Mouse (Mus musculus) forebrain, embryonic 14.5 days (tissue): ENCODE results near the gene Capn12. TPM values are rescaled to one million over a fixed set of nuclear protein-coding genes. Genes with fewer than 3 reads are reported as not detected.
"Not testable (repeated sequence)": the region's sequence is repeated elsewhere in the genome, so short reads cannot be mapped to it uniquely, and the experiment has no call there.

Experiments
- ATAC-seq: fragments of 200-750 bp; cut with Nextera tagmentation; 2 replicates; pipeline ENCODE4 v1.8.0; 2017; ENCODE audit warnings: mild to moderate bottlenecking, moderate library complexity
- DNase-seq: peaks from one replicate; pipeline ENCODE4 v3.0.0-alpha.2; 2015; ENCODE audit warnings: low spot score
- H3K27ac ChIP-seq: fragments of 300-500 bp; sonication (generic); 2 replicates; pipeline ENCODE4 v1.5.1; 2014; ENCODE audit warnings: low read depth, mild to moderate bottlenecking, control low read depth, low read length, moderate library complexity
- H3K27me3 ChIP-seq: fragments of 300-500 bp; sonication (generic); replicated peaks from 2 replicates; pipeline ENCODE4 v1.6.1; 2014; ENCODE audit warnings: low read length, control low read depth, mixed read lengths; ENCODE audit not compliant: control insufficient read depth, insufficient read depth
- H3K36me3 ChIP-seq: fragments of 300-500 bp; sonication (generic); 2 replicates; pipeline ENCODE4 v1.6.1; 2014; ENCODE audit warnings: low read length, control low read depth; ENCODE audit not compliant: control insufficient read depth, insufficient read depth
- H3K4me1 ChIP-seq: fragments of 300-500 bp; sonication (generic); 2 replicates; pipeline ENCODE4 v1.6.1; 2014; ENCODE audit warnings: antibody characterized with exemption, low read length, control low read depth; ENCODE audit not compliant: control insufficient read depth, insufficient read depth
- H3K4me2 ChIP-seq: fragments of 300-500 bp; sonication (generic); 2 replicates; pipeline ENCODE4 v1.6.1; 2014; ENCODE audit warnings: mild to moderate bottlenecking, control low read depth, low read length
- H3K4me3 ChIP-seq: fragments of 300-500 bp; sonication (generic); 2 replicates; pipeline ENCODE4 v1.5.1; 2014; ENCODE audit warnings: low read depth, low read length, control low read depth
- H3K9ac ChIP-seq: fragments of 300-500 bp; sonication (generic); 2 replicates; pipeline ENCODE4 v1.6.1; 2014; ENCODE audit warnings: mild to moderate bottlenecking, low read length, control low read depth, moderate library complexity
- H3K9me3 ChIP-seq: fragments of 300-500 bp; sonication (generic); replicated peaks from 2 replicates; pipeline ENCODE4 v1.6.1; 2016; ENCODE audit warnings: low read length, control low read depth, mixed read lengths; ENCODE audit not compliant: control insufficient read depth
- WGBS: fragments of 180-500 bp; shearing (Covaris S2); extraction: QIAGEN DNeasy Blood & Tissue Kit; methylation state at CpG from one replicate; pipeline ENCODE4 v1.1.7; 2014; 5-methylcytosine and 5-hydroxymethylcytosine counted together
- polyA plus RNA-seq: library from polyadenylated mRNA; unstranded; fragments of >200 nt; fragmentation: Nextera tagmentation; extraction: Ambion mirVana; gene quantifications from 2 replicates; pipeline ENCODE4 v1.2.1, GENCODE M21; 2014

Gene Capn12
- polyA plus RNA-seq, 1 experiment from 2014 or later: 0.11 TPM

- Histone ChIP-seq H3K36me3 (no peaks in the 10 kb centered on the region), H3K4me1 (no peaks in the 10 kb centered on the region), H3K9ac (no peak overlapping the region), H3K27me3 (no peaks in the 10 kb centered on the region), H3K9me3 (no peaks in the 10 kb centered on the region), H3K27ac (no peak overlapping the region), H3K4me3 (no peak overlapping the region), H3K4me2 (no peak overlapping the region)
- 89% methylated on average over 24 of the region's 24 CpGs for WGBS
- ATAC-seq: no peak
- no peak for DNase-seq
Measured at GRCm38 (mm10) chr7:28870901-28871664, 10.1 kb upstream of the Capn12 start.

GRCm38 (mm10) chr7:28874565-28874964 lies 6.7 kb upstream of the Capn12 start:
- H3K9ac ChIP-seq: no peak overlapping the region
- H3K4me1 ChIP-seq: no peaks in the 10 kb centered on the region
- no peak overlapping the region for H3K4me2 ChIP-seq
- WGBS: 79% methylated on average over 2 of the region's 2 CpGs
- no peak for ATAC-seq
- no peaks in the 10 kb centered on the region for H3K36me3 ChIP-seq
- no peak for DNase-seq
- no peaks in the 10 kb centered on the region for H3K27me3 ChIP-seq
- H3K4me3 ChIP-seq: no peak overlapping the region
- H3K9me3 ChIP-seq: no peaks in the 10 kb centered on the region
- no peak overlapping the region for H3K27ac ChIP-seq

DNA sequence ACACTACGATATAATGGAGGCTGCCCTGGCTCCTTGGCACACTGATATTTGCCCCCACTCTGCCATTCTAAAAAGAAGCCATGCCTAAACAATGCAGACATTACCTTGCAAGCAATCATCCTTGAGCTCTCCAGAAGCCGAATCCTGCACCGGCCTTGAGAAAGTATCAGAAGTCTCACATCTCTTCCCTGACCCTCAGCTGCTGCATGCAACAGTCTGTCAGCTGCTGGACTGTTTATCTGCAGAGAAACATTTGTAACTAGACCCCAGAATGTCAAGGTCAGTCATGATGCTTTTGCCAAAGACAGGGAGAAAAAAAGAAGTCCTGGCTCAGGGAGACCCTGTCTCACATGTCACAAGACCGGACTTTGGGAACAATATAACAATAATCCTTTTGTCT lies 5.1 kb upstream of the Capn12 start:
- no peaks in the 10 kb centered on the region for H3K36me3 ChIP-seq
- DNase-seq (no peak), ATAC-seq (no peak)
- no peak overlapping the region for H3K27ac ChIP-seq
- 78% methylated on average over 4 of the region's 4 CpGs for WGBS
- no peak overlapping the region for H3K4me3 ChIP-seq
- no peaks in the 10 kb centered on the region for H3K27me3 ChIP-seq
- H3K9ac ChIP-seq: no peak overlapping the region
- H3K9me3 ChIP-seq: no peaks in the 10 kb centered on the region
- H3K4me1 ChIP-seq: no peaks in the 10 kb centered on the region
- H3K4me2 ChIP-seq: no peak overlapping the region

GRCm38 (mm10) chr7:28877155-28877554 lies 4.1 kb upstream of the Capn12 start:
- WGBS: 93% methylated on average over 7 of the region's 7 CpGs
- H3K4me2 ChIP-seq: no peak overlapping the region

GRCm38 (mm10) chr7:28877856-28878255 lies 3.4 kb upstream of the Capn12 start:
- Histone ChIP-seq H3K27ac (no peak overlapping the region), H3K27me3 (no peaks in the 10 kb centered on the region), H3K4me3 (no peak overlapping the region), H3K9ac (no peak overlapping the region), H3K4me2 (no peak overlapping the region), H3K36me3 (no peaks in the 10 kb centered on the region), H3K9me3 (no peaks in the 10 kb centered on the region), H3K4me1 (no peaks in the 10 kb centered on the region)
- no peak for ATAC-seq
- no peak for DNase-seq
- 81% methylated on average over 4 of the region's 4 CpGs for WGBS

More at GRCm38 (mm10) chr7:28877155-28877554, 4.1 kb upstream of the Capn12 start:
- ATAC-seq: no peak
- Histone ChIP-seq H3K9me3 (no peaks in the 10 kb centered on the region), H3K4me3 (no peak overlapping the region), H3K4me1 (no peaks in the 10 kb centered on the region), H3K9ac (no peak overlapping the region), H3K27ac (no peak overlapping the region), H3K36me3 (no peaks in the 10 kb centered on the region), H3K27me3 (no peaks in the 10 kb centered on the region)
- no peak for DNase-seq

DNA sequence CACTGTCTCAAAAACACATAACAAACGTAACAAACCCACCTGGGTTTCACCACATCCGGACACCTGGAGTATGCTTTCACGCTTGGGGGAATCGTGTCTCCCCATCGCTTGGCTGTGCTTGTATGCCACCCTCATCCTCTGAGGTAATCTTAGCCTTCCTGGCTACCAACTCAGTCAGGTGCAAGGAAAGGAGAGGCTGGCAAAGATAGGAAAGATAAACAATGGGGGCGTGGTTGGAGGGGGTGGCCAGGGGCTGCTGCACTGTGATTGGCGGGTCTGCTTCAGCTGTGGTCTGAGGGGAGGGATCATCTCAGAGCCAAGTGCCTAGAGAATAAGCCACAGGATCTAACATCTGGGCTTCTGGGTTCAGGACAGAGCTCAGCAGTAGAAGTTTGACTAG lies 1.6 kb upstream of the Capn12 start:
- 75% methylated on average over 7 of the region's 7 CpGs for WGBS
- no peak for ATAC-seq
- no peaks in the 10 kb centered on the region for H3K9me3 ChIP-seq

GRCm38 (mm10) chr7:28880554-28880953 lies 668 bp upstream of the Capn12 start:
- DNase-seq (no peak), ATAC-seq (no peak)
- H3K9ac ChIP-seq: no peak overlapping the region
- no peaks in the 10 kb centered on the region for H3K4me1 ChIP-seq
- H3K27ac ChIP-seq: no peak overlapping the region
- H3K9me3 ChIP-seq: no peaks in the 10 kb centered on the region
- H3K4me2 ChIP-seq: no peak overlapping the region
- H3K4me3 ChIP-seq: no peak overlapping the region
- H3K36me3 ChIP-seq: no peaks in the 10 kb centered on the region
- H3K27me3 ChIP-seq: no peaks in the 10 kb centered on the region
- WGBS: 82% methylated on average over 10 of the region's 10 CpGs

More for the DNA sequence above, 1.6 kb upstream of the Capn12 start:
- Histone ChIP-seq H3K4me1 (no peaks in the 10 kb centered on the region), H3K4me3 (no peak overlapping the region), H3K27me3 (no peaks in the 10 kb centered on the region), H3K9ac (no peak overlapping the region), H3K4me2 (no peak overlapping the region), H3K36me3 (no peaks in the 10 kb centered on the region), H3K27ac (no peak overlapping the region)
- DNase-seq: no peak

DNA sequence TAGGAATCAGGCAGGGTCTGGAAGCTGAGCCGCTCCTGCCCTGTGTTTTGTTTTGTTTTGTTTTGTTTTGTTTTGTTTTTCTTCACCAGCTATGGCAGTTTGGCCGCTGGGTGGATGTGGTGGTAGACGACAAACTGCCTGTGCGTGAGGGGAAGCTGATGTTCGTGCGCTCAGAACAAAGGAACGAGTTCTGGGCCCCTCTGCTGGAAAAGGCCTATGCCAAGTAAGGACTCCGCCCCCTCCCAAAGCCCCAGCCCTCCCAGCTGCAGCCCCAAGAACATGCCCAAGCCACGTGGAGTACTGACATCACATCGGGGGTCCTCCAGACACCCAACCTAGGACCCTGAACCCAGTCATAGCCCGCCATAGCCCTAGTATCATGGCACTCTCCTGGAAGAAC lies 1.8 kb downstream of the Capn12 start:
- H3K27ac ChIP-seq: no peak overlapping the region
- 63% methylated on average over 11 of the region's 11 CpGs for WGBS
- H3K27me3 ChIP-seq: peaks cover 9% of the 10 kb centered on the region
- no peak overlapping the region for H3K9ac ChIP-seq
- no peaks in the 10 kb centered on the region for H3K9me3 ChIP-seq
- no peaks in the 10 kb centered on the region for H3K36me3 ChIP-seq
- DNase-seq (no peak), ATAC-seq (no peak)
- H3K4me3 ChIP-seq: no peak overlapping the region
- H3K4me1 ChIP-seq: no peaks in the 10 kb centered on the region
- H3K4me2 ChIP-seq: no peak overlapping the region

GRCm38 (mm10) chr7:28883704-28884103 lies 2.5 kb downstream of the Capn12 start:
- not testable (repeated sequence) for H3K27ac ChIP-seq, DNase-seq, H3K4me3 ChIP-seq, H3K4me1 ChIP-seq, H3K4me2 ChIP-seq, H3K9ac ChIP-seq, ATAC-seq, H3K9me3 ChIP-seq, H3K36me3 ChIP-seq
- H3K27me3 ChIP-seq: peaks cover 14% of the 10 kb centered on the region
- 94% methylated on average over 4 of the region's 4 CpGs for WGBS
